Mouse (Mus musculus): Measurements from ENCODE around the gene Timp3. TPM values are rescaled to one million over a fixed set of nuclear protein-coding genes. Genes with fewer than 3 reads are reported as not detected.

Timp3 gene
- total RNA-seq, 2 experiments from 2014 or later: 45.8 to 47.4 TPM

DNA sequence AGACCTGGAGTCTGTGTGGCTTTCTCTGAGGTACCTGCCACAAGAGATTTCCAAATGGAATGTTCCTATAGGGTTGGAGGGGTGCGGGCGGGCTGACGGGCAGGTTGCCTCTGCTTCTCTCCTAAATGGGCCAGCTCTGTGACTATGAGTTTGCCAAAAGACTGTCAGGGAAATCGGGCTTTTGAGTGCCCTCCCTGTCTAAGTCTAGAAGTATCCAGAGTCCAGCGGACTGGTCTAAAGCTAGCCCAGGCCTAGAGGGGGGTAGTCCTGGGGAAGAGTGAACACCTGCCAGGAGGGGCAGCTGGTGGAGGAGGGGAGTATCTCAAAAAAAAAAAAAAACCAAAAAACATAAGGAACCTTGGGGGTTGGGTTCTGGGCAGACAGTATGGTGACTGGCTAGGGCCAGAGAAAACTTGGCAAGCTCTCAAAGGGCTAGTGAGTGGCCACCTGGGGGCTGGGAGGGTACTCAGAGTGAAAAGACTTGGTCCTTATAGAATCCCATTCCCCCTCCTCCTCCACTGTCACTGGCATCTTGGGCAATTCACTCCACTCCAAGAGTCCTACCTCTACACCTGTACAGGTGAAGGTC is 18.5 kb downstream of the Timp3 start:
- no peak for DNase-seq (ENCODE audit: extremely low spot score in 1 of 2, low spot score in 2 of 2)
- intact Hi-C loops (cut with DNase I): no loop called here

DNA sequence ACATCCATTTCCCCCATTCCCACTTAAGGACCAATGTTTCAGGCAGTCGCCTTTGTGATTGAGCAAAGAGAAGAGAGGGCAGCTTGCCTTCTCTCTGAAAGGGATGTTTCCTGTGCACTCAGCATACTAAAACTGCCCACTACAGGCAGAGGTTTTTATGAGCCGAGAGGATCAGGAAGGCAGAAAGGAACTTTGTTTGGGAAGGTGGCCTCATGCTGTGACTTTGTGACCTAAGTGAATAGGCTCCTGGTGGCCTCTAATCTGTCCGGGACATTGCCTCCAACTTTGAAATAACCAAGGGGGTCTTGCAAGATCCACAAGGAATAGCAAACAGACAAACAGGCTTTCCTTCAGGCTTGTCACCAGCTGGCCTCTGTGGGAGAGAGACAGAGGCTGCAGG is 19.4 kb downstream of the Timp3 start:
- intact Hi-C loops (cut with DNase I): no loop called here
- no peak for DNase-seq (ENCODE audit: extremely low spot score in 1 of 2, low spot score in 2 of 2)

DNA sequence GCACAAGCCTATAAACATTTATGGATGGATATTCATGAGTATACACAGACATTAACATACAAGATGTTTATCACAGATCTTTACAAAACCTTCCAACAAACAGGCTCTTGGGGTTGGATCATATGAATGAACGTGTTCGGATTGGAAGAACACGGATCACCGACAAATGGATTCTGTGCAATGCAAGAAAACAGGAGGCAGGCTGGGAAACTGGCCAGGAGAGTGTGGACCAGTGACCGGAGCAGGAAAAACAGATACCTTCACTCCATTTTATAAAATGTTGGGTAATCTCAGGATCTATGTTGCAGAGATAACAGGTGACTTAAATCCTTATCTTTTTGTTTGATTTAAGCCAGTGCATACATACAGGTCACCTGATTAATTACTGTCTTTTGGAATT is 20.0 kb downstream of the Timp3 start:
- intact Hi-C loops (cut with DNase I): no loop called here
- no peak for DNase-seq (ENCODE audit: extremely low spot score in 1 of 2, low spot score in 2 of 2)

DNA sequence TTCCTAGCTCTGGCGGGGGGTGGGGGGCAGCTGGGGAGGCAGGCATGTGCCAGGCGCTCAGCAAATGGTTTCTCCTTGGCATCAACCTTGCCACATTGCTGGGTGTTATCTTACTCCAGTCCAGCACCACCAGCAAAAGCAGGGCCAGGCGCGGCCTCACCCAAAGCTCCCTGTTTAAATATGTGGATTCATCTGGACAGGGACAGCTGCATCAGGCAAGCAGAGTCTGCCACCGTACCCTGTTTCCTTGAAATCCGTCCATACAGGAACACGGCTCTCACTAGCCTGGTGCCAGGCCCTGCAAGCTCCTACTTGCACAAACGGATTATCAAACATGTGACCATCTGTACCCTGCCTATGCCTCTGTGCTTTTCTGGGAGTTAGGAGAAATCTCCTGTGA is 21.0 kb downstream of the Timp3 start:
- peak in 1 of 2 experiments; percentile 18 for DNase-seq (ENCODE audit: extremely low spot score in 1 of 2, low spot score in 2 of 2)
- intact Hi-C loops (cut with DNase I): no loop called here

DNA sequence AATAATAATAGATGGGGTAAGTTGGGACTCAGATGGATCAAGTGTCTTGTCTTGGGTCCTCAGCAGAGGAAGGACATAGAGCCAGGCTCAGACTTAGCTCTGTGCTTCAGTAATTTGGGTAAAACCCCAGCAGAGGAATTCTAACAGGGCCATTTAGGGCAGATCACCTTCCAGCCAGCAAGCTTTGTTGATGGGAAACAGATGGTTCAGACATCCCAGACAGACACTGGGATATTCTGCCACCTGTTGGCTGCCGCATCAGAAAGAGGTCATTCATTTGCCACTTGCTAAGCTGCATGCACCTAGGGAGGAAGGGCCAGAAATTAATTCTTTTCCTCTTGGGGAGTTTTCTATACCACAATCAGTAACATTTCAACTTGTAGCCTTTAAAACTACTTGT is 21.8 kb downstream of the Timp3 start:
- intact Hi-C loops (cut with DNase I): no loop called here
- no peak for DNase-seq (ENCODE audit: extremely low spot score in 1 of 2, low spot score in 2 of 2)

DNA sequence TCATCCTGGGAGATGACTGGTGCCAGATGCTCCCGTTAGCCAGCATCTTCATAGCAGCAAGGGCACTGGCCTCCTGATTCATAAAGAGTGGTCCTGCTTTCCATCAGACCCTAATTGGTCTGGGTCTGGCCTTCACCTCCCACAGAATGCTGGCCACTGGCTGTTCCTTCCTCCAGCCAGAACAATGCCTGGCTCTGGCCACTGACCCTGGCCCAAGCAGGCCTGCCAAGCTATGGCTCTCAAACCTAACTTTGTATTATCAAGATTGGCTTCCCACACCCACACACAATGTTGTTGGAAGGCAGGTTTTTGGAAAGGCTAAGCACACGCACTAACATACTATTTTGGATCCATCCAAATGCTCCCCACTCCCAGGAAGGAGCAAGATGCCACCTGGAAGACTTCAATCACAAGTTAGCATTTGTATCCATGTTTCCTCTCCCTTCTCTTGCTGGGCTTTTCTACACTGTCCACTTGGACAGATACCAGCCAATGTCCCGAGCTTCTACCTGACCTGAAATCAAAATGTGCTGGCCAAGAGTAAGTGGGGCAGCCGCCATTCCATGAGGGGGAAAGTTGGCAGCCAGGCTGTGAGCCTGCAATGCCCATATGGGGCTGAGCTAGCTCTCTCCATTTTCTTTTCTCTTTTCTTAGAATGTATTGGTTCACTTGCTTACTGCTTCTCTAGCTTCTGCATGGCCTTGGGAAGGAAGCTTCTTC is 23.3 kb downstream of the Timp3 start:
- DNase-seq (ENCODE audit: extremely low spot score in 1 of 2, low spot score in 2 of 2): peak in 1 of 2 experiments; percentile 40
- intact Hi-C loops (cut with DNase I): no loop called here

DNA sequence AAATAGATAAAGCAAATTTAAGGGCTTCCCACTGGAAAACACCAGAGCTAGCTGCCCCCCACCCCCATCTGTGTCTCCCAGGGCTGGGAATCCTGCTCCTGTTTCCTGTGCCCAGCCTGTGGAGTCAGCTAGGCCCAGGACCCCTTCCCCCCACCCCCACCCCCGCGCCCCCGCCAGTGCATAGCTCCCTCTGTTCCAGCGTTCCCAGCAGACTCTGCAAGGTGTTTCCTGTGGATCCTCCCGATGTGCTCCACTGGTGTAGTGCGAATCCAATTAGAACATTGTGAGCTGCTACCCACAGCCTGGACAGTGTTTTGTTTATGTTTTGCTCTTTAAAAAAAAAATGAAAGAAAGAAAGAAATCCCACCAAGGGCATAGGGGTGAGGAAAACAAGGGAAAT is 25.1 kb downstream of the Timp3 start:
- DNase-seq (ENCODE audit: extremely low spot score in 1 of 2, low spot score in 2 of 2): no peak
- intact Hi-C loops (cut with DNase I): no loop called here

DNA sequence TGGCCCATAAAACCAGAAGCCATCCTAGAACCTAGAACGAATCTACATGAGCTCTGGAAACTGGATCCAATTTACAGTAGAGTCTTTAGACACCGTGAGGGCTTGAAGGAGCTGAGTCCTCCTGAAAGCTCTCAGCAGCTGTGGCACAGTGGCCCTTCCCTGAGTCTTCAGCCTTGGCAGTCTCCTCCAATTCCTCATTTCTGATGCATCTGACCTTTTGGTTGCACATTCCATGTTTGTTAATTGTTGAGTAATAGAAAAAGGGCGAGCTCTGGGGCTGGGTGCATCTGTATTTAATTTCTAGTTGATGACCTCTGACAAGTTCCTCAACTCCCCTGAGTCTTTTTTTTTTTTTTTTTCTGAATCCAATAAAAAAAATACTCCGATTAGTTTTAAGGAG is 28.0 kb downstream of the Timp3 start:
- DNase-seq (ENCODE audit: extremely low spot score in 1 of 2, low spot score in 2 of 2): no peak
- intact Hi-C loops (cut with DNase I): no loop called here

DNA sequence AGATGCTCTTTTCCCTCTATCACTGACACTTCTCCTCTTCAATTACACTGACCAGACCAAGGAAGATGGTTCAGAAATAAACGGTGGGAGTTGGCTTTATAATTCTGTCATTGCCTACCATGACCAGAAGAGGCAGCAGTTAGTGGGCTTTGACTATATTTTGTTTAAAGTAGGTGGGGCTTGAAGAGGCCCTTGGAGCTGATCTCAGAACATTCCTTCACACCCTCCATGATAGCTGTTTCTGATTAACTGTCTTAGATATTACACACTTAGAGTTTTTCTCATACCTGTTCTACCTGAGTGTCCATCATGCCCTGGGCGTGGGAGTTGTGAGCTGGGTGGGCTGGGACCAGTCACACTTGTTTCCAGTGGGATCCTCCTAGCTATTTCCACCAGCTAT is 28.5 kb downstream of the Timp3 start:
- no peak for DNase-seq (ENCODE audit: extremely low spot score in 1 of 2, low spot score in 2 of 2)
- intact Hi-C loops (cut with DNase I): no loop called here

DNA sequence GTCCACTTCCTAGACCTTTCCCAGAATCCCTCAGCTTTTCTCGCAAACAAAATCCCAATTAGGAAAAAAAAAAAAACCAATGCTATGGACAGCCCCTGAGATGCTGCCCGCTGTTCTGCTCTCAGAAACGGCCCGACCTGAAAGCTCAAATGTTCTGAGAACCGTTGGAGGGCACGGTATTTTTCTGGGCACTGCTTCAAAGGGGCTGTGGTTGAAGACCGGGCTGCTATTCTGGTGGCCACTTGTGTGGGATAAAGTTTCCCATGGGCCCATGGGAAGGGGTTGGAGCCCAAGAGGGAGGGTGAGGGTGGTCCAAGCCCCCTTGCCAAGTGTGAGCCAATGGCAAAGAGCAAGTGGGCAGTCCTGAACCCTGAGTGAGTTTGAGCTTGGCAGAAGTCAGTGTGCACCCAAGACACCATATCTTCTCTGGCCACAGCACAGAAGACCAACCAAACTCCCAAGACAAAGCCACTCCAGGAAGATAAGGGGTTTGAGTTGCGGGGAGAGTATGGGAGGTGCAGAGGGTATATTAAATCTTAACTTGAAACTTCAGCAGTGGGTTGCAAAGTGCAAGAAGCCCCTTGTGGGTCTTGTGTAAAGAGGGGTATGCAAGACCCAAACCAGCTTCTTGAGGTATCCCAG is 29.2 kb downstream of the Timp3 start:
- intact Hi-C loops (cut with DNase I): no loop called here
- DNase-seq (ENCODE audit: extremely low spot score in 1 of 2, low spot score in 2 of 2): no peak

DNA sequence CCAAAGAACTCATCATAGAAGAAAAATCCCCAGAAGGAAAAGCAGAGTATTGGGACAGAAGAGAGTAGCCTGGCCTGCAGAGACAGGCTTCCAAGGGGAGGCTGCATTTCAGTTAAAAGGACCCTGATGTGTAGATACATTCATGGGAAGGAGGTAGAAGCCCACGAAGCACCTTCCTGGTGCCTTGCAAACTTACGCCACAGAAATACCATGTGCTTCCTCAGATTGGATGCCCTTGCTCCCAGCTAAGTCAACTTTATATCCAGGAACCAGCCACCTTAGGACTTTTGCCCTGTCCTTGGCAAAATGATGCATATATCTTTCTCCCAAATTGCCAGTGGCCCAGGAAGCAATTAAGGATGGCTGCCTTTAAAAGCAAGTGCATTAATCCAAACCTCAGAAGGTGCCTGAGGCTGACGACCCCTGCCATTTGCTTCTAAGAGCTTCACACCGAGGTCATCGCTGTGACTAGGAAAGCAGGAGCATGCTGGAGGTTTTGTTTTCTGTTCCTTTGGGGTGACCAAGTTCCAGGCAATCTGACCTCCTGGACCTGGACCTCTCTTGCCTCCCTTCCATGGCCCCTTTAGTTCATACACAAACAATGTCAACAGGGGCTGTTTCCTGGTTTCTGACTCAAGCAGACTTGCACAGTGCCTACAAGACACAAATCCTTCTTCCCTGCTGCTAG is 31.0 kb downstream of the Timp3 start:
- no peak for DNase-seq (ENCODE audit: extremely low spot score in 1 of 2, low spot score in 2 of 2)
- intact Hi-C loops (cut with DNase I): no loop called here

DNA sequence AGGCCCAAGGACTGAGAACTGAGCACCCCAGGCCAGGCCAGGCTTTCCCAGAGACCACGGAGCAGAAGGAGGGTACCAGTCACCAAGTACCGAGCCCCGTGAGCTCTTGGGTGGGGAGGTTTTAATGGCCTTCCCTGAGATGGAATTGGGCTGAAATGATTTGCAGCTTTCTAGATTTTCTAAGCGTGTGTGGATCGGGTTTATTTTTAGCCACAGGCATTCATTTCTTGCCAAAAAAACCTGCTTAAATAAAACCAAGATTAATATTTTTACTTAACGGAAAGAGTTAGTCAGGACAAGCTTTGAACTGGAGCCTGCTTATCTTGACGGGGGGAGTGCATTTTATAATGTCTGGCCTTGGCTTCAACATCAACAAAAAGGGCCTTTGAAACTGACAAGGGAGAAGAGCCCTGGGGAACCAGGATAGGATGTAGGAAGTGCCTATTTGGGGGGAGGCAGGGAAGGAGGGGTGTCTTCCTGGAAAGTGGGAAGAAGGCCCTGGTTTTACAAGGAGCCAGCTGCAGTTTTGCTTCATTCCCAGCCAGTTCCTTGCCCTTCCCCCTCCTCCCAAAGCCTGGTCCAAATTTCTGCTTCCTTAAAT is 31.6 kb downstream of the Timp3 start:
- DNase-seq (ENCODE audit: extremely low spot score in 1 of 2, low spot score in 2 of 2): peak in 1 of 2 experiments; percentile 43
- intact Hi-C loops (cut with DNase I): no loop called here

DNA sequence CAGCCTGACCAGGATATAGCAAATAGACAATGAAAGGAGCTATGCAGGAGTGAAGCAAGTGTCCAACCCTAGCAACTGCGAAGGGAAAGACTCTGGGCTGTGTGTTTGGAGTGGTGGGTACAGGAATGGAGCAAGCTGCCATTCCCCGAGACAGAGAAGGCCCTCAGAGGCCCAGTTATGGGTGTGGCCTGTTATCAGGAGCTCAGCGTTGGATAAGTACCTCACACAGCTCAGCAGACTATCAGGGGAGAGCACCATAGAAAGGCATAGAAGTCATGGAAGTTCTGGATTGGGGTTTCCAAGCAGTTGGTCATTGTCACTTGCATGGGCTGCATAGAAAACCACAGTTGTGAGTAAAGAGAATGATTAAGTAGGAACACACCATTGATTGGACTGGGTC is 32.8 kb downstream of the Timp3 start:
- intact Hi-C loops (cut with DNase I): no loop called here

DNA sequence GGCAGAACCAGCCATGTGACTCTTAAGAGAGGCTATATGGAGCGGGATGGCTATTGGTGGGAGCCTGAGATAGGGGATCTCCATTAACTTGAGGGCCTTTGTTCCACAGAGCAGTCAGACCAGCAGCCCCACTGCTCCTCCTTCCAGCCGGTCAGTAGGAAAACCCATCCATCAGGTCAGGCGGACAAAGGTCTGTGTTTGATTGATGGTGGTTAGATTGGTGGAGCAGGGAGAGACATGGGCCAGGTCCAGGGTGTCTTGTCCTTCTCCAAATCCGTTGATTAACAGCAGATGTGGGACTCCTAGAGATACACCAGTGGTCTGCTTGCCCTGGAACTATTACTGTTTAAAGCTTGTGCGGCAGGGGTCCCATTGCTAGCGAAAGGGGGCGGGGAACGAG is 34.4 kb downstream of the Timp3 start:
- intact Hi-C loops (cut with DNase I): no loop called here
- DNase-seq (ENCODE audit: extremely low spot score in 1 of 2, low spot score in 2 of 2): no peak

More for the DNA sequence above, 32.8 kb downstream of the Timp3 start:
- DNase-seq (ENCODE audit: extremely low spot score in 1 of 2, low spot score in 2 of 2): no peak

DNA sequence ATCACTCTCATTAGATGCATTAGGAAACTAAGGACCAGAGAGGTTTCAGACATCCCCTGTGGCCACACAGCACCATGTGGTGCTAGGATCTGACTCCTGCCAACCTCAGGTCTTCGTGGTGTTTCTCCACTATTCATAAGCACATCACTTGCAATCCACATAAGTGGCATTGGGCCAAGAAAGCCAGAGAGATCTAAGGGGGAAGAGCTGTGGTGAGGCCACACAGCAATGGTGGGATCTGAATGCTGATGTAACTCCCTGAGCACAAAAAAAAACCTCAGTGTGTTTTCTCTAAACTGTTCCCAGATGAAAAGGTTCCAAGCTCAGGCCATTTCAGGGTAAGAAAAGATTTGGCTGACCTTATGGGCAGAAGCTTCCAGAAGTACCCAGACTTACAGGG is 36.3 kb downstream of the Timp3 start:
- DNase-seq (ENCODE audit: extremely low spot score in 1 of 2, low spot score in 2 of 2): no peak
- intact Hi-C loops (cut with DNase I): loop anchor here (5.0 kb wide), 1 partner anchor 34 kb away; the partner anchor contains the start of gene Timp3

DNA sequence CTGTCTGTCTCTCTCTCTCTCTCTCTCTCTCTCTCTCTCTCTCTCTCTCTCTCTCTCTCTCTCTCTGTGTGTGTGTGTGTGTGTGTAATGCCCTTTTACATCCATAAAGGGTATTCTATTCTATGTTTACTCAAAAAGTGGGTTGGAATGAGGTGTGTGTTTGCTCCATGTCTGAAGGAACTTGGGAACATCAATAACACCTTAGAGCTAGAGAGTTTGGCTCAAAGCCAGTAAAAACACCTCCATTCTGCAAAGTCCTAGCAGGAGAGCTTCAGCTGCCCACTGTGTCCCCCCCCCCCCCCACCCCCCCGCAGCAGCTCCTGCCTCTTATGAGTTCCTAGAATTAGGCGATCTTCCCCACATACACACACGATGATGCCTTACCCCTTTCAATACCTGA is 37.1 kb downstream of the Timp3 start:
- DNase-seq (ENCODE audit: extremely low spot score in 1 of 2, low spot score in 2 of 2): no peak
- intact Hi-C loops (cut with DNase I): loop anchor here (5.0 kb wide), 1 partner anchor 35 kb away; the partner anchor contains the start of gene Timp3

DNA sequence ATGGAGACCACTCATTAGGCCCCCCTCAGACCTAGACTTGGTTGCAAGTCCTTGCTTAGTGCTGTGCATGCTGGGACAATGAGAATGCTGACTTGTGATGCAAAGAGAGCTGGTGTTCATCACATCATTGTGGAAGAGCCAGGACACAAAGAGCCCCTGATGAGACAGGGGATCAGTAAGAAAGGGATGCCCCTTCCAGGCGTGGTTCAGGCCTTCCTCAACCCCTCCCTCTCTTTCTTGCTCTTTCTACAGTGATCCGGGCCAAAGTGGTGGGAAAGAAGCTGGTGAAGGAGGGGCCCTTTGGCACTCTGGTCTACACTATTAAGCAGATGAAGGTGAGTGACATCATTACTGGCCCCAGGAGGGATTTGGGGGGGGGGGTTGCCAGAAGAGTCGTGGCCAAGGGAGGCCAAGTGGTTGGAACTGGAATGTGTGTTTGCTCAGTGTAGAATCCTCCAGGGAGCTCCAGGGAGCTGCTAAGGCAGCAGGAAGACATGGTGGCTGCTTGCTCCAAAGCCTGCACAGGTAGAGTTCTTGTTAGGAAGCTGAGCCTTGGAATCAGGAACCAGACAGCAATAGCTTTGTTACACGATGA is 38.0 kb downstream of the Timp3 start:
- no peak for DNase-seq (ENCODE audit: extremely low spot score in 1 of 2, low spot score in 2 of 2)
- intact Hi-C loops (cut with DNase I): loop anchor here (5.0 kb wide), 1 partner anchor 36 kb away; the partner anchor contains the start of gene Timp3

DNA sequence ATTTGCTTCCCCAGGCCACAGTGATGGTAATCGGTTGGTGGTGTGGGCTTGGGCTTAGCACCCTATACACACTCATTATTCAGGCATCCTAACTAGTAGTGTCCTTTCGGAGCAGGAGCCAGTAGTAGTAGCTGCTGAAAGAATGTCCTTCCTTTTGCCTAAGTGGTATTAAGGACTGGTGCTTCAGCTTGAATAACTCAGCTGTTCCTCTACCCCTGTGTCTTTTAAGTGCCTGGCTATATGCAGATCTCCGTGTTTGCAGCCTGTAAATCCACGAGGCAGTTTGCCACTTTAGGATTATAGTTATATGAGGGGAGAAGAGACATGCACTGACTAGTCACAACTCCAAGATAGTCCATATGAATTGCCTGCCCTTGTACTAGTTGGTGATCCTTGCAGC is 38.9 kb downstream of the Timp3 start:
- no peak for DNase-seq (ENCODE audit: extremely low spot score in 1 of 2, low spot score in 2 of 2)
- intact Hi-C loops (cut with DNase I): loop anchor here (5.0 kb wide), 1 partner anchor 37 kb away; the partner anchor contains the start of gene Timp3

All from left cerebral cortex, postnatal 10 days (tissue).